Mouse (Mus musculus): ENCODE data around the gene Cep97.

Cep97 gene

DNA sequence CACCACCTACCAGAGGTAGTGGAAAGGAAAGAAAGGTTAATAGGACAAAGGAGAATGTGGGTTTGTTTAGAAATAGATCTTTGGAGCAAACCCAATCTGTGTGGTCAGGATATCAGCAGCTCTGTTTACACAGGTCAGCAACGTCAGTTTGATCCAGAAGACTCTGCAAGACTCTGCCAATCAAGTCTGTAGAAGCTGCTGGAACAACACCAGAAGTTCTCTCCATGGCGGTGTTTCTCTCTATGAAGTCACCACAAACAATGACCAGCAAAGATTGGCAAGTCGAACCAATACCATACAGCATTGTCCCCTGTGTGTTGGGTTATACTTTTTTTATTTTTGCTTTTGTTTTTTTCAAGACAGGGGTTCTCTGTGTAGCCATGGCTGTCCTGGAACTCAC, 12.6 kb upstream of the Cep97 start:
- no peak for DNase-seq

DNA sequence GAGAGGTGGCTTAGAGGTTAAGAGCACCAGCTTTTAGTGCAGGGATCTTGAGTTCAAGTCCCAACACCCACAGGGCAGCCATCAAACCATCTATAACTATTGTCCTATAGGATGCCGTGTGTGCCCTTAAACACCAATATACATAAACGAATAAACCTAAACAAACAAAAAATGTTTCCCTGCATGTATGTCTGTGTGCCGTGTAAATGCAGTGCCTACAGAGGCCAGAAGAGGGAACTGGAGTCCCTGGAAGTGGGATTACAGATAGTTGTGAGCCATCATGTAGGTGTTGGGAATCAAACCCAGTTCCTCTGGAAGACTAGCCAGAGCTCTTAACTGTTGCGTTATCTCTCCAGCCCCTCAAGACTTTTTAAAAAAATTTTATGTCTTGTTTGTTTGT, 6.1 kb upstream of the Cep97 start:
- DNase-seq: no peak

- DNase-seq: peak; percentile 58 to 72
Observed at GRCm38 (mm10) chr16:55939703-55940102, 5.0 kb upstream of the Cep97 start.

GRCm38 (mm10) chr16:55938761-55939160, 4.1 kb upstream of the Cep97 start:
- no peak for DNase-seq

- DNase-seq: peak; percentile 72 to 76
Observed at GRCm38 (mm10) chr16:55933681-55934343, 843 bp downstream of the Cep97 start.

DNA sequence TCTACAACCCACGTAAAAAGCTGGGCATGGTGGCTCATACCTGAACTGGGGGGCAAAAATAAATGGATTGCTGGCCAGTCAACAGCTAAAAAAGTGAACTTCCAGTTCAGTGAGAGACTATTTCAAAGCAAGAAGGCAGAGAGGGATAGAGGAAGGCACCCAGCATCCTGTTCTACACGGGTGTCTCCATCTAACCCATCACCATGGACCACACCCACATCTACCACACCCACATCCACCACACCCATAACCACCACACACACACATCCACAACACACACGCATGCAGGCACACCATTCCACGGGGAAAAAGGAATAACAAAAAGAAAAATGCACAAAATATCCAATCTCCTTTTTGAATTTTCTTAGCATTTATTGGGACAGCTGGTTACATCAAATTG, 10.6 kb downstream of the Cep97 start:
- no peak for DNase-seq

GRCm38 (mm10) chr16:55922079-55922478, 12.6 kb downstream of the Cep97 start:
- DNase-seq: no peak

DNA sequence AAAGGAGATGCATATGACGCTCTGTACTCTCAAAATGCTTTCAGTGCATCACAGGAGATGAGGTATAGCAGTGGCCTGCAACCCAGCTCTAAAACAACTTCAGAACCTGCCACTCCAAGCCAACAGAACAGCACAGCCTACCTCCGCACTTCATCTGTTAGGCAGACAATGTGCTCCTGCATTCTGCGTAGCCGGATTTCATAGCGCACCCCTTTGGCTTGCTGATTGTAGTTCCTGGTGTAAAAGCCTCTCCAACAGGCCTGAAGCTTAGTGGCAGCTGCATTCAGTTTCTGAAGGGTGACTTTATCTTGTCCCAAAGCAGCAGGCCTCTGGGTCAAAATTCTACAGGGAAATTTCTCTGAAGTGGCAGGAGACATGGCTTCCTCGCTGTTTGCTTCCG, 19.9 kb downstream of the Cep97 start:
- DNase-seq: no peak

DNA sequence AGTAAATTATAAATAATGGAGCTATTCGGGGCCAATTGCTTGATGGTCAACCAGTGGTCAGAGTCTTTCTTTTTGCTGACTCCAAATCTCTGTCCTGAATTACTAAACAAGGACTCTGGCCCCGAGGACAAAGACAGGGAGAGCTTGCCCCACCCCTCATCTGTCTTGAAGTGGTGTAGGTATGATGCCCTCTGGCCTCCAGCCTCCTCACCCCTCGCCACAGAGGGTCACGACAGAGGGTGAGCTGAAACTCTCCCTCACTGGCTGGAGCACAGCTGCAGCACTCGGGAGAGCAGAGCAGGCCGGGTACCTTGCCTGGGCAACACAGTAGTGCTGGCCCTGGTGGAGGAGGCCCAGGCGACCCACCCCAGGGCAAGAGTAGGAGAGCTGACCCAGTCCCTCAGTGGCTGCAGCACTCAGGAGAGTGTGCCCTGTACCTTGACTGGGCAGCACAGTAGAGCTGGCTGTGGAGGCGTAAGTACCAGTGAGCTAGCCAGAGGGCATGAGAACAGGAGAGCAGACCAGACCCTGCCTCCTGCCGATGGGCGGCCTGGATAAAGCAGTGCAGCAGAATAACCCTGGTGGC, 24.4 kb downstream of the Cep97 start:
- no peak for DNase-seq

- no peak for DNase-seq
Observed at GRCm38 (mm10) chr16:55906928-55907679, 27.6 kb downstream of the Cep97 start.

GRCm38 (mm10) chr16:55905370-55905769, 29.3 kb downstream of the Cep97 start:
- DNase-seq: no peak

GRCm38 (mm10) chr16:55901839-55902756, 32.6 kb downstream of the Cep97 start:
- no peak for DNase-seq

DNA sequence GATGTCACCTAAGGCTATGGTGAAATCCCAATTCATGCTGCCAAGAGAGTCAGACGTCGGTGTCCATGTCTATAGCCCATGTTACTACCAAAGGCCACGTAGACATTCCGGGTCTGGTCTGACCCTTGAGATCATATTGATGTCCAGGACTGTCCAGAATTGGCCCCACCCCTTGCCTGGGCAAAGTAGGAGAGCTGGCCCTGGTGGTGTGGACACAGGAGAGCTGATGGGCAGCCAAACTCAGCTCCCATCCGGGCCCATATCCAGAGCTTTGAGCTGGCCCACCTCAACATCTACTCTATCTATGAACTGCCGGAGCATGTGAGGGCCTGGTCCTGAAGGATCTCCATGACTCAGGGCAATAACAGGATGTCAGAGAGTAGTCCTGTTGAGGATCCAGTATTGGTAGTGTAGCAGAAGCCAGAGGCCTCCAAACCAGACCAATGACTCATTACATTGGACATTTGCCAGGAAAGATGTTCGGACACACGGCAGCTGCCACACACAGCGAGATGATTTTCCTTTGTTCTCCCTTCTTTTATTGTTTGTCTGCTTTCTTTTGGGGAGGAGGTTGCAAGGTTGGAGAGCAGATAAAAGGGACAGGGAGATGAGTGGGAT, 36.2 kb downstream of the Cep97 start:
- no peak for DNase-seq

DNA sequence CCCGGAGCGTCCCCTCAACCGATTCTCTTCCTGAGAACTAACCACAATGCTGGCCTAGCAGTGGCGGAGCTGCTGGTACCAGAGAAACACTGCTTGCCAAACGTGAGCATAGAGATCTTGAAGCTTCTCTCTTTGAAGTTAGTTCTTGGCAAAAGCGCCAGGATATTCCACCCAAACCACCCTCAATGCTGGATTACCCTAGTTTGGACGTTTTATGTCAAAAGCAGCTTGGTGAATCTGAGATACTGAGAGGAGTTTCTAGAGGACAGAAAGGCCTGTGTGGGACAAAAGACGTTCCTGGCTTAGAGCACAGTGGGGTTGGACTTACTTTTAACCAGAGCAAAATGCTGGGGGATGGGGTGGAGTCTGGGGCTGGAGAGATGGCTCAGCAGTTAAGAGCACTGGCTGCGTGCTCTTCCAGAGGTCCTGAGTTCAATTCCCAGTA, 39.0 kb downstream of the Cep97 start:
- DNase-seq: no peak

DNA sequence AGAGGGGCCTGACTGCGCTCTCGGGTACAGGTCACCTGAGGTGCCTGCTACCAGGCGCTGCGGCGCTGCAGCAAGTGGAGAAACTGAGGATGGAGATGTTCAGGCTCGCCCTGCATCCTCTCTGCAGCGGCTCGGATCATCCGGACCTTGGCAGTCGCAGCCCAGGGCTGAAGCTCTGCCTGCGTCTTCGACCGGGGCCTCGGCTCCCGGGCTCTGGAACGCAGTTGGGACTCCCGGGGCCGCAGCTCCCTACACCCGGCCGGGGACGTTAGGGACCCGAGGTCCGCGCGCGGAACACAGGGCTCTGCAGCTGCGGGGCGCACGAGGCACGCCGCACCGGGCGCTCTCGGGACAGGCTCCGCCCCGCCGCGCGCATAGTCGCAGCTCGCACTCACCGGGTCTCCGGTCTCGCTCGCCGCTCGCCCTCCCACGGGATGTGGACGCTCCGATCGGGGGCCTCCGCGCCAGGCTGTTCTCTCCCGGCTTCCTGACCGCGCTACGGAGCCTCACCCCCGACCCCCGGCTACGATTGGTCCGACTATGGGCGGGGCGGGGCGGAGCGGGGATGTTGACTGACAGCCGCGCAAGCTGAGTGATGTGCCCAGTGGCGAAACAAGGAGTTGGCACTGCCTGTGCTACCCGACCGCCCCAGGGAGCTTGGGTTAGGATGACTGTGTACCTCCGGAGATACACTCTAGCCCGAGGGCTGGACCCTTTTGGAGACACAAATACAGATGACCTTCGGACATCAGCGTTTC, 39.6 kb downstream of the Cep97 start, which contains the start of gene Nxpe3:
Nxpe3 (minus strand) TSS at position 393 of the 758 bp plus-strand sequence.
- DNase-seq: peak; percentile 91

DNA sequence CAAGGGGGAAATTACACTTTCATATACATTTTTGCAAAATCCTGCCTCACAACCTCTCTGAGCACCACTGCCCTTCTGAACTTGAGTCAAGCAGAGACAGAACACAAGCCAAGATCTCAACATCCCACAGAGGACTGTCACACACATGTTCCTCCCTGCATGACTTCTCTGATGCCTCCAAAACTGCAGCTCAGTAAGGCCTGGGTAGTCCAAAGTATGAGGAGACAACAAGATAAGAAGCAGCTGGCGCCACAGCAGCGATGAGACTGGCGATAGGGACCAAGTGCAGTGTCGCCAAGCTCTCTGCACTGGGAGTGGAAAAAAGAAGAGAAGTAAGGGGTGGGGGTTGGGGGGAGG, 40.1 kb downstream of the Cep97 start:
- DNase-seq: no peak

DNA sequence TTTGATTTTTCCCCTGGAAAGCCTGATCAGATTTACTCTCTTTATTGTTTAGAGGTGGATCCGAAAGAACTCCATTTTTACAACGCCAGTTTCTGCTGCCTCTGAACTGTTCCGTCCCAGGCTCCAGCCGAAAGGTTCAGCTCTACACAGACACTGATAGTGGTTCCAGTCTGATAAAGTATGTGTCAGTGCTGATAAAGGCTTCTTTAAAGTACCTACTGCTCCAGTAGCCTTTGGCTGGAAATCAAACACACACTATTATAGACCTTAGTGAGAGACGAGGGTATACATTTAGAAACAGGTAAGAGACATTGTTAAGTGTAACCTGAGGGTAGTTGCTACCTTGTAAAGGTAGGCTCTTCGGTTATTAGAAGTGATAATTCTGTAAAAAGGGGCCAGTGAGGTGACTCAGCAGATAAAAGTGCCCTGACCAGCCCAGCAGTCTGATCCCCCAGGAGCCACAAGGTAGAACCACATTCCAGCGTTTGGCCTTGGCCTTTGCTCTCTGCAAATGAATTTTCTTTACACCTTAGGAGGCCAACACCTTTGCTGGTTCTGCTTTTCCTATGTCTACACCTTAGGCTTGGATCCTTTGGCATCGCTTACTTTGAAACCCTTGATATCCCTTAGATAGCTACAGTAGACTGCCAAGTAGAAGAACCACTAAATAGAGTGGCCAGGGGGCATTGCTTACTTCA, 41.1 kb downstream of the Cep97 start:
- DNase-seq: no peak

DNA sequence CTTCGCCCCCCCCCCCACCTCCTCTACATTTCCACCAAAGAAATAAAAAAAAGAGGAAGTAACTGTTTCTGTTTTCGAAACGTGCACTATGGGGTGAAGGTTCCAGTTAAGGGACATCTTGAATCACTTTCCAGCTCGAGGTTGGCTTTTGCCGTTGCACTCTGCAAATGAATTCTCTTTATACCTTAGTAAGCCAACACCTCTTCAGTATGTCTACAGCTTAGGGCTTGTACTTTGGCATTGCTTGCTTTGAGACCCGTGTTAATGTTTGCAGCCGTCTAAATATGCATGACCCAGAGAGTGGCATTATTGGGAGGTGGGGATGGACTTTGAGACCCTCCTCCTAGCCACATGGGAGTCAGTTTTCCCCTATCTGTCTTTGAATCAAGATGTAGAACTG, 42.2 kb downstream of the Cep97 start:
- DNase-seq: no peak

DNA sequence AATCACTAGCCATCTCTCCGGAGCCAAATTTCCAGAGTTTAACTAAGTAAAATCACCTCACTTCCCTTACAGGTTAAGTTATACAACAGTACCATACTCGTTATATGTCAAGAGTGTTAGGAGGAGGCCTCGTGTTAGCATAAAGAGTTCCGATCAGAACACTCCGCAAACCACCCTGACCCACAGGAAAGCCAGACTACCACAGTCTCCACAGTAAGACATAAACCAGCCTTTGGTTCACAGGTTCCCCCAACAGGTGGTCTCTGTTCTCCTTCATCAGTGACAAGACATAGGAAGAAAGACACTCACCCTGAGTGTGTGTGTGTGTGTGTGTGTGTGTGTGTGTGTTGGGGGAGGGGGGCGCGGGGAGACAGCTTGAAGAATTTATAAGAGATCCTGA, 43.3 kb downstream of the Cep97 start:
- no peak for DNase-seq

DNA sequence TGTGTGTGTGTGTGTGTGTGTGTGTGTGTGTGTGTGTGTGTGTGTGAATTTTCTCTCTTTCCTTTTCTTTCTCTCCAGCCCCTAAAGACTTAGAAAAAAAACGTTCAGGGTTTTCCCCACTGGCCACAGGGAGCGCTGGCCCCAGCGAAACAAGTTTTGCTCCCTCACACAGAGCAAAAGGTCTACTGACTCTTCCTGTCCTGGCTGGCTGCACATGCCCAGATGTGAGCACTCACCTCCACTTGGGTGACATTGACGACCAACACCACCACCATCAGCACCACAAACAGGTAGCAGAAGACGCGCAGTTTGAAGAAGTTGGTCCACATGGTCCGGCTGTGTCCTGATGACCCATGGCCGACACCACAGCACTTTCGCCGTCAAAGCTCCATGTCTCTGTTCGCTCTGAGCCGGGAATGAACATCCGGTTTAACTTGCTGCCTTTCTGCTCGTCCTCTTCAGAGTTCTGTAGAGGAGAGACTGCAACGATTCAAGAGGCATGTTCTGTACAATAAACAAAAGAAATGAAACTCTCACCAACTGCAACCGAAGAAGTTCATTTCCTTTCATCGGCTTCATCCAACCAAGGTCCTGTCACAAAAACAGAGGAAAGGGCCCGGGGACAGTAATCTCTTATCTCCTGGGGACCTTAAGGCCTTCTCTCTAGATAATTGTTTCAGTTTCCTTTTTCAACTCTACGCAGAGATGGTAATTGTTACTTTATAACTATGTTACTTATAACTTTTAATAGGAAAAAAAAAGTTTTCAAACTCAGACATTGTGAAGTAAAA, 44.1 kb downstream of the Cep97 start:
- DNase-seq: no peak
